Mouse (Mus musculus) brain, embryonic 14.5 days (tissue): Measurements from ENCODE around the gene Fcgr4.

Experiments
- CTCF ChIP-seq: fragments of 200-500 bp; IDR thresholded peaks from 2 replicates; pipeline ENCODE4 v1.5.1; 2012; ENCODE audit warnings: inconsistent platforms, mild to moderate bottlenecking, moderate library complexity, borderline replicate concordance; ENCODE audit not compliant: insufficient read depth, insufficient read length; ENCODE audit errors: extremely low read depth
- POLR2A ChIP-seq: fragments of 200-500 bp; IDR thresholded peaks from 2 replicates; pipeline ENCODE4 v1.6.1; 2012; ENCODE audit warnings: mild to moderate bottlenecking, inconsistent platforms, borderline replicate concordance; ENCODE audit not compliant: poor library complexity, insufficient read depth, insufficient read length, severe bottlenecking; ENCODE audit errors: extremely low read depth

GRCm38 (mm10) chr1:171018737-171019136 is at the start of gene Fcgr4:
- TF ChIP-seq CTCF: no peak
- TF ChIP-seq POLR2A: no peak
